ENCODE assay signal across 8 mouse cellular contexts in genomic region chr3:69722187-69722867, GRCm38 (mm10). TPM values are rescaled to one million over a fixed set of nuclear protein-coding genes. Genes with fewer than 3 reads are reported as not detected.
A peak's percentile ranks its signal among the peaks of the same experiment; 100 is the strongest.
DNase-seq lines count a peak whose midpoint lies in the region; ATAC-seq and TF ChIP-seq lines count a peak whose summit lies in the region.

No protein-coding gene starts in this region.

- WGBS in intestine, postnatal 0 days: under 1% methylated on average over 54 of the region's 58 CpGs
- under 1% methylated on average over 57 of the region's 58 CpGs for WGBS in limb, embryonic 13.5 days
- under 1% methylated on average over 50 of the region's 58 CpGs for WGBS in midbrain, embryonic 12.5 days

- peaks cover 7% of the 10 kb centered on the region for H3K36me3 ChIP-seq in intestine, postnatal 0 days (ENCODE audit: control insufficient read depth, insufficient read depth)
- peaks cover 13% of the 10 kb centered on the region for H3K36me3 ChIP-seq in limb, embryonic 13.5 days
- H3K36me3 ChIP-seq in midbrain, embryonic 12.5 days: no peaks in the 10 kb centered on the region
- H3K36me3 ChIP-seq in splenic B cell, adult 2 months (ENCODE audit: control insufficient read depth, insufficient read depth, low read length, poor library complexity, severe bottlenecking): no peaks in the 10 kb centered on the region

- peak; percentile 89 for ATAC-seq in intestine, postnatal 0 days
- ATAC-seq in limb, embryonic 13.5 days (ENCODE audit: low FRiP score, low read depth): peak; percentile 86
- ATAC-seq in midbrain, embryonic 12.5 days (ENCODE audit: low FRiP score, low read depth): peak; percentile 88

- H3K4me3 ChIP-seq in intestine, postnatal 0 days (ENCODE audit: low read depth, low read length): peak overlapping the region; percentile 94
- H3K4me3 ChIP-seq in limb, embryonic 13.5 days: peak overlapping the region; percentile 91
- peak overlapping the region; percentile 96 for H3K4me3 ChIP-seq in midbrain, embryonic 12.5 days

- intact Hi-C loops in gastrocnemius, postnatal 14 days (cut with DNase I; ENCODE audit: low total_unique reads): no loop called here

- peak overlapping the region; percentile 92 for H3K9ac ChIP-seq in intestine, postnatal 0 days (ENCODE audit: low read depth, low read length)
- peak overlapping the region; percentile 95 for H3K9ac ChIP-seq in limb, embryonic 13.5 days
- peak overlapping the region; percentile 93 for H3K9ac ChIP-seq in midbrain, embryonic 12.5 days (replicated peaks)

- H3K4me1 ChIP-seq in intestine, postnatal 0 days (replicated peaks; ENCODE audit: control insufficient read depth, insufficient read depth, low read length): 0 out of 2 replicates have a peak, but pooled peaks cover 2% of the 10 kb centered on the region
- H3K4me1 ChIP-seq in limb, embryonic 13.5 days: peaks cover 17% of the 10 kb centered on the region
- peaks cover 16% of the 10 kb centered on the region for H3K4me1 ChIP-seq in midbrain, embryonic 12.5 days

- H3K9me3 ChIP-seq in intestine, postnatal 0 days (ENCODE audit: control insufficient read depth): no peaks in the 10 kb centered on the region
- H3K9me3 ChIP-seq in limb, embryonic 13.5 days: no peaks in the 10 kb centered on the region
- H3K9me3 ChIP-seq in midbrain, embryonic 12.5 days: no peaks in the 10 kb centered on the region

- peak overlapping the region; percentile 88 for H3K27ac ChIP-seq in intestine, postnatal 0 days (ENCODE audit: low read depth, low read length)
- peak overlapping the region; percentile 89 for H3K27ac ChIP-seq in limb, embryonic 13.5 days
- peak overlapping the region; percentile 91 for H3K27ac ChIP-seq in midbrain, embryonic 12.5 days (replicated peaks)

- H3K27me3 ChIP-seq in intestine, postnatal 0 days (replicated peaks; ENCODE audit: control insufficient read depth, insufficient read depth, low read length): no peaks in the 10 kb centered on the region
- no peaks in the 10 kb centered on the region for H3K27me3 ChIP-seq in limb, embryonic 13.5 days
- no peaks in the 10 kb centered on the region for H3K27me3 ChIP-seq in midbrain, embryonic 12.5 days
- H3K27me3 ChIP-seq in splenic B cell, adult 2 months (ENCODE audit: control insufficient read depth, insufficient read depth, low read length, poor library complexity, severe bottlenecking): no peaks in the 10 kb centered on the region; the same call in 1 of the 2 replicates

- 0 out of 2 replicates have a peak, but pooled peaks have one; percentile 10 for TF ChIP-seq CTCF in intestine, postnatal 0 days (IDR thresholded peaks at IDR 0.05; ENCODE audit: low read depth)

- peak; percentile 11 for DNase-seq in urinary bladder, postnatal 10 days (ENCODE audit: low spot score)
- no peak for DNase-seq in urinary bladder, adult 2 months (ENCODE audit: low spot score)
- peak; percentile 22 to 40 for DNase-seq in cerebellum, postnatal 36 days
- DNase-seq in gastrocnemius, postnatal 14 days: peak; percentile 34
- peak; percentile 59 for DNase-seq in splenic B cell, adult 2 months (ENCODE audit: low read depth, low spot score)

- H3K4me2 ChIP-seq in intestine, postnatal 0 days (replicated peaks; ENCODE audit: low read depth): peak overlapping the region; percentile 90
- peak overlapping the region; percentile 86 for H3K4me2 ChIP-seq in limb, embryonic 13.5 days (replicated peaks)
- H3K4me2 ChIP-seq in midbrain, embryonic 12.5 days (replicated peaks): peak overlapping the region; percentile 70

RNA-seq across cellular contexts. Expression of gene Nmd3, which starts 0.5 kb away (rescaled TPM):
- 29.4 and 35.5 TPM in 2 replicates for polyA plus RNA-seq in urinary bladder, adult 2 months (2012; rRNA removed)
- total RNA-seq in gastrocnemius, postnatal 14 days (2021): 10 to 100 TPM; 26.5 to 32.8 TPM
- 71.5 and 72.7 TPM in 2 replicates for polyA plus RNA-seq in intestine, postnatal 0 days (2015; fragmentation: Nextera tagmentation; extraction: Ambion mirVana)
- 125 and 142 TPM in 2 replicates for polyA plus RNA-seq in limb, embryonic 13.5 days (2015; fragmentation: Nextera tagmentation; extraction: Ambion mirVana)
- 106 and 109 TPM in 2 replicates for polyA plus RNA-seq in midbrain, embryonic 12.5 days (2016; fragmentation: Nextera tagmentation; extraction: Ambion mirVana)
